Mouse (Mus musculus) hindbrain, embryonic 12.5 days (tissue): ENCODE data around the gene Lcat. TPM values are rescaled to one million over a fixed set of nuclear protein-coding genes. Genes with fewer than 3 reads are reported as not detected.
"Not testable (repeated sequence)": the region's sequence is repeated elsewhere in the genome, so short reads cannot be mapped to it uniquely, and the experiment has no call there.

ENCODE experiments used
- ATAC-seq: fragments of 200-750 bp; cut with Nextera tagmentation; 2 replicates; pipeline ENCODE4 v1.8.0; 2017; ENCODE audit warnings: moderate TSS enrichment; ENCODE audit not compliant: low FRiP score
- H3K27ac ChIP-seq: fragments of 300-500 bp; sonication (generic); 2 replicates; pipeline ENCODE4 v1.5.1; 2016; ENCODE audit warnings: mild to moderate bottlenecking
- H3K27me3 ChIP-seq: fragments of 300-500 bp; sonication (generic); 2 replicates; pipeline ENCODE4 v1.6.1; 2016; ENCODE audit warnings: mild to moderate bottlenecking
- H3K36me3 ChIP-seq: fragments of 300-500 bp; sonication (generic); 2 replicates; pipeline ENCODE4 v1.6.1; 2016; ENCODE audit warnings: mild to moderate bottlenecking
- H3K4me1 ChIP-seq: fragments of 300-500 bp; sonication (generic); 2 replicates; pipeline ENCODE4 v1.6.1; 2016
- H3K4me2 ChIP-seq: fragments of 300-500 bp; sonication (generic); replicated peaks from 2 replicates; pipeline ENCODE4 v1.6.1; 2016; ENCODE audit warnings: mild to moderate bottlenecking
- H3K4me3 ChIP-seq: fragments of 300-500 bp; sonication (generic); 2 replicates; pipeline ENCODE4 v1.5.1; 2016; ENCODE audit warnings: mild to moderate bottlenecking
- H3K9ac ChIP-seq: fragments of 300-500 bp; sonication (generic); 2 replicates; pipeline ENCODE4 v1.6.1; 2016; ENCODE audit warnings: mild to moderate bottlenecking, moderate library complexity
- H3K9me3 ChIP-seq: fragments of 300-500 bp; sonication (generic); replicated peaks from 2 replicates; pipeline ENCODE4 v1.6.1; 2016; ENCODE audit warnings: mild to moderate bottlenecking
- WGBS: fragments of 180-500 bp; shearing (Covaris S2); methylation state at CpG from one replicate; pipeline ENCODE4 v1.1.7; 2016; 5-methylcytosine and 5-hydroxymethylcytosine counted together
- polyA plus RNA-seq: library from polyadenylated mRNA; unstranded; fragments of >200 nt; fragmentation: Nextera tagmentation; extraction: Ambion mirVana; gene quantifications from 2 replicates; pipeline ENCODE4 v1.2.1, GENCODE M21; 2016

The Lcat gene
- 0.57 and 0.79 TPM in 2 replicates for polyA plus RNA-seq

GRCm38 (mm10) chr8:105943321-105943739, at the start of gene Lcat:
Gene Lcat, minus strand, starts transcription at chr8:105943382.
- H3K9me3 ChIP-seq, result no peaks in the 10 kb centered on the region
- no peak within 1 kb of the TSS for H3K27ac ChIP-seq
- H3K4me1 ChIP-seq, result peaks cover under 1% of the 10 kb centered on the region
- H3K27me3 ChIP-seq, result no peaks in the 10 kb centered on the region
- H3K9ac ChIP-seq, result no peak within 1 kb of the TSS
- no peak for ATAC-seq
- no peak within 1 kb of the TSS for H3K4me2 ChIP-seq
- WGBS, result 75% methylated on average over 8 of the region's 8 CpGs
- no peak within 1 kb of the TSS for H3K4me3 ChIP-seq
- peaks cover 8% of the 10 kb centered on the region; the same call in 1 of the 2 replicates for H3K36me3 ChIP-seq

GRCm38 (mm10) chr8:105992499-105992898, 49.3 kb upstream of the Lcat start:
- no peaks in the 10 kb centered on the region for H3K4me1 ChIP-seq
- H3K36me3 ChIP-seq, result no peaks in the 10 kb centered on the region
- 70% methylated on average over 5 of the region's 5 CpGs for WGBS
- H3K27me3 ChIP-seq, result no peaks in the 10 kb centered on the region
- no peak for ATAC-seq
- H3K9me3 ChIP-seq, result no peaks in the 10 kb centered on the region
- H3K27ac ChIP-seq, result no peak overlapping the region
- H3K4me2 ChIP-seq, result no peak overlapping the region
- no peak overlapping the region for H3K9ac ChIP-seq
- no peak overlapping the region for H3K4me3 ChIP-seq

- Histone ChIP-seq H3K9me3 (no peaks in the 10 kb centered on the region), H3K36me3 (no peaks in the 10 kb centered on the region), H3K4me1 (no peaks in the 10 kb centered on the region), H3K4me2 (no peak overlapping the region), H3K4me3 (no peak overlapping the region), H3K9ac (no peak overlapping the region), H3K27ac (no peak overlapping the region), H3K27me3 (no peaks in the 10 kb centered on the region)
- ATAC-seq, result no peak
- 88% methylated on average over 2 of the region's 2 CpGs for WGBS
These were observed 48.4 kb upstream of the Lcat start for GRCm38 (mm10) chr8:105991546-105991945.

GRCm38 (mm10) chr8:105990856-105991387, 47.7 kb upstream of the Lcat start, which contains the start of gene Dus2:
Gene Dus2, plus strand, starts transcription at chr8:105991337.
- H3K4me2 ChIP-seq, result 0 out of 2 replicates have a peak within 1 kb of the TSS, but pooled peaks have one; percentile 8
- no peak within 1 kb of the TSS for H3K4me3 ChIP-seq
- H3K27me3 ChIP-seq, result no peaks in the 10 kb centered on the region
- WGBS, result 11% methylated on average over 15 of the region's 15 CpGs
- no peaks in the 10 kb centered on the region for H3K9me3 ChIP-seq
- peak; percentile 58 for ATAC-seq
- H3K4me1 ChIP-seq, result no peaks in the 10 kb centered on the region
- H3K36me3 ChIP-seq, result no peaks in the 10 kb centered on the region
- no peak within 1 kb of the TSS for H3K9ac ChIP-seq
- H3K27ac ChIP-seq, result no peak within 1 kb of the TSS

GRCm38 (mm10) chr8:105988546-105988945, 45.4 kb upstream of the Lcat start:
- no peak for ATAC-seq
- H3K9ac ChIP-seq, result no peak overlapping the region

GRCm38 (mm10) chr8:105983406-105983805, 40.2 kb upstream of the Lcat start:
- H3K27me3 ChIP-seq, H3K4me3 ChIP-seq, H3K4me1 ChIP-seq, H3K9me3 ChIP-seq, H3K27ac ChIP-seq, H3K36me3 ChIP-seq, ATAC-seq, H3K9ac ChIP-seq, H3K4me2 ChIP-seq: not testable (repeated sequence)
- WGBS, result 86% methylated on average over 11 of the region's 11 CpGs

More at GRCm38 (mm10) chr8:105988546-105988945, 45.4 kb upstream of the Lcat start:
- WGBS, result 86% methylated on average over 11 of the region's 11 CpGs
- H3K4me2 ChIP-seq, result no peak overlapping the region
- H3K4me1 ChIP-seq, result no peaks in the 10 kb centered on the region
- no peaks in the 10 kb centered on the region for H3K9me3 ChIP-seq
- no peak overlapping the region for H3K4me3 ChIP-seq
- no peak overlapping the region for H3K27ac ChIP-seq
- no peaks in the 10 kb centered on the region for H3K27me3 ChIP-seq
- no peaks in the 10 kb centered on the region for H3K36me3 ChIP-seq

GRCm38 (mm10) chr8:105981146-105981545, 38.0 kb upstream of the Lcat start:
- 84% methylated on average over 1 of the region's 1 CpGs for WGBS

GRCm38 (mm10) chr8:105979325-105979724, 36.1 kb upstream of the Lcat start, which contains the start of gene Dpep3:
Gene Dpep3, minus strand, starts transcription at chr8:105979429.
- WGBS, result 93% methylated on average over 15 of the region's 15 CpGs
- Histone ChIP-seq H3K4me2 (no peak within 1 kb of the TSS), H3K9ac (no peak within 1 kb of the TSS), H3K27ac (no peak within 1 kb of the TSS), H3K36me3 (no peaks in the 10 kb centered on the region), H3K4me3 (no peak within 1 kb of the TSS), H3K27me3 (no peaks in the 10 kb centered on the region), H3K4me1 (no peaks in the 10 kb centered on the region), H3K9me3 (no peaks in the 10 kb centered on the region)
- ATAC-seq, result no peak

More at GRCm38 (mm10) chr8:105981146-105981545, 38.0 kb upstream of the Lcat start:
- Histone ChIP-seq H3K9me3 (no peaks in the 10 kb centered on the region), H3K36me3 (no peaks in the 10 kb centered on the region), H3K4me2 (no peak overlapping the region), H3K9ac (no peak overlapping the region), H3K27me3 (no peaks in the 10 kb centered on the region), H3K4me1 (no peaks in the 10 kb centered on the region), H3K27ac (no peak overlapping the region), H3K4me3 (no peak overlapping the region)
- no peak for ATAC-seq

GRCm38 (mm10) chr8:105975363-105975762, 32.2 kb upstream of the Lcat start:
- Histone ChIP-seq H3K4me2 (no peak overlapping the region), H3K36me3 (no peaks in the 10 kb centered on the region), H3K9ac (no peak overlapping the region), H3K27ac (no peak overlapping the region), H3K9me3 (no peaks in the 10 kb centered on the region), H3K27me3 (no peaks in the 10 kb centered on the region), H3K4me1 (no peaks in the 10 kb centered on the region), H3K4me3 (no peak overlapping the region)
- 68% methylated on average over 7 of the region's 7 CpGs for WGBS
- ATAC-seq, result no peak

- no peak overlapping the region for H3K4me3 ChIP-seq
- no peak overlapping the region for H3K4me2 ChIP-seq
- 0 out of 2 replicates have a peak, but pooled peaks cover under 1% of the 10 kb centered on the region for H3K4me1 ChIP-seq
- H3K9me3 ChIP-seq, result no peaks in the 10 kb centered on the region
- no peak overlapping the region for H3K9ac ChIP-seq
- 79% methylated on average over 8 of the region's 8 CpGs for WGBS
- no peak overlapping the region for H3K27ac ChIP-seq
- ATAC-seq, result no peak
- no peaks in the 10 kb centered on the region for H3K36me3 ChIP-seq
- H3K27me3 ChIP-seq, result peaks cover 18% of the 10 kb centered on the region
These were observed 28.0 kb upstream of the Lcat start for GRCm38 (mm10) chr8:105971019-105971720.

GRCm38 (mm10) chr8:105969367-105969766, 26.2 kb upstream of the Lcat start:
- WGBS, result 80% methylated on average over 1 of the region's 1 CpGs
- H3K4me3 ChIP-seq, result no peak overlapping the region
- no peak for ATAC-seq

GRCm38 (mm10) chr8:105966692-105967311, 23.6 kb upstream of the Lcat start:
- no peaks in the 10 kb centered on the region for H3K36me3 ChIP-seq
- peaks cover 45% of the 10 kb centered on the region for H3K27me3 ChIP-seq
- H3K4me1 ChIP-seq, result peaks cover 15% of the 10 kb centered on the region
- no peaks in the 10 kb centered on the region for H3K9me3 ChIP-seq
- peak overlapping the region; percentile 72 for H3K4me2 ChIP-seq
- WGBS, result 6% methylated on average over 19 of the region's 19 CpGs
- H3K9ac ChIP-seq, result no peak overlapping the region
- H3K27ac ChIP-seq, result no peak overlapping the region
- no peak for ATAC-seq
- H3K4me3 ChIP-seq, result peak overlapping the region; percentile 54; the same call in 1 of the 2 replicates

More at GRCm38 (mm10) chr8:105969367-105969766, 26.2 kb upstream of the Lcat start:
- H3K4me2 ChIP-seq, result no peak overlapping the region
- peaks cover 14% of the 10 kb centered on the region for H3K4me1 ChIP-seq
- no peak overlapping the region for H3K9ac ChIP-seq
- H3K27me3 ChIP-seq, result peaks cover 36% of the 10 kb centered on the region
- no peaks in the 10 kb centered on the region for H3K9me3 ChIP-seq
- no peaks in the 10 kb centered on the region for H3K36me3 ChIP-seq
- no peak overlapping the region for H3K27ac ChIP-seq
